Mouse (Mus musculus) CH12.LX (cell line): Measurements from ENCODE around the gene Lancl3. TPM values are rescaled to one million over a fixed set of nuclear protein-coding genes. Genes with fewer than 3 reads are reported as not detected.

ENCODE experiments used
- DNase-seq: peaks from one replicate; pipeline ENCODE4 v3.0.0-alpha.2; 2013; ENCODE audit errors: extremely low read depth
- H3K27ac ChIP-seq: 2 replicates; pipeline ENCODE4 v1.5.1; 2012; ENCODE audit warnings: low read depth, mild to moderate bottlenecking, control low read depth, moderate library complexity; ENCODE audit not compliant: insufficient read depth
- H3K27me3 ChIP-seq: replicated peaks from 2 replicates; pipeline ENCODE3; 2012; ENCODE audit warnings: inconsistent platforms
- H3K36me3 ChIP-seq, 2 experiments: replicated peaks in 1 of 2; 2 replicates each; pipeline versions ENCODE3 to v1.6.1; 2012; ENCODE audit warnings: inconsistent platforms in 1 of 2, low read length in 1 of 2, mild to moderate bottlenecking in 1 of 2, mixed read lengths in 1 of 2, moderate library complexity in 1 of 2; ENCODE audit not compliant: control insufficient read depth in 1 of 2, insufficient read depth in 1 of 2
- H3K4me1 ChIP-seq, 2 experiments: 2 replicates each; pipeline ENCODE4 v1.6.1; 2012; ENCODE audit warnings: inconsistent platforms in 1 of 2, moderate library complexity in 1 of 2; ENCODE audit not compliant: insufficient read depth in 2 of 2, control insufficient read depth in 1 of 2
- H3K4me2 ChIP-seq: 2 replicates; pipeline ENCODE4 v1.6.1; 2012; ENCODE audit warnings: low read depth, mild to moderate bottlenecking, control low read depth; ENCODE audit not compliant: poor library complexity, insufficient read depth, severe bottlenecking
- H3K4me3 ChIP-seq, 3 experiments: fragments of 150-350 bp in 1 of 3; sonication (generic) in 1 of 3; replicated peaks in 1 of 3; 2 replicates each; pipeline versions ENCODE3 to v1.5.1; 2011 to 2012; ENCODE audit warnings: low read depth in 2 of 3, low read length in 2 of 3, mild to moderate bottlenecking in 2 of 3, moderate library complexity in 2 of 3, control low read depth in 1 of 3, improper control_type of control experiment in 1 of 3, inconsistent platforms in 1 of 3, mixed read lengths in 1 of 3; ENCODE audit not compliant: poor library complexity in 1 of 3
- H3K79me2 ChIP-seq: replicated peaks from 2 replicates; pipeline ENCODE4 v1.6.1; 2012; ENCODE audit warnings: mild to moderate bottlenecking, moderate library complexity; ENCODE audit not compliant: control insufficient read depth, poor library complexity, insufficient read depth, severe bottlenecking; ENCODE audit errors: extremely low read depth
- H3K9ac ChIP-seq: 2 replicates; pipeline ENCODE4 v1.6.1; 2012; ENCODE audit warnings: low read depth, mild to moderate bottlenecking, control low read depth, moderate library complexity; ENCODE audit not compliant: insufficient read depth
- H3K9me3 ChIP-seq: replicated peaks from 2 replicates; pipeline ENCODE3; 2012; ENCODE audit warnings: low read length, inconsistent platforms, mixed read lengths
- BHLHE40 ChIP-seq: IDR thresholded peaks from 2 replicates; pipeline ENCODE4 v1.6.1; 2011; ENCODE audit warnings: mild to moderate bottlenecking, low read depth, low read length, improper control_type of control experiment
- CHD1 ChIP-seq: IDR thresholded peaks from 2 replicates; pipeline ENCODE4 v1.6.1; 2012; ENCODE audit warnings: low read depth, low read length, improper control_type of control experiment, inconsistent platforms
- CHD2 ChIP-seq: IDR thresholded peaks from 2 replicates; pipeline ENCODE4 v1.6.1; 2011; ENCODE audit warnings: low read length, improper control_type of control experiment
- CTCF ChIP-seq, 2 experiments: IDR thresholded peaks in 1 of 2; conservative IDR thresholded peaks in 1 of 2; 2 replicates each; pipeline ENCODE4 v1.5.1; 2011 to 2012; ENCODE audit warnings: low read depth in 2 of 2, low read length in 2 of 2, improper control_type of control experiment in 1 of 2, inconsistent platforms in 1 of 2, mild to moderate bottlenecking in 1 of 2, moderate library complexity in 1 of 2
- ELF1 ChIP-seq: IDR thresholded peaks from 2 replicates; pipeline ENCODE4 v1.6.1; 2014; ENCODE audit warnings: low read depth, mild to moderate bottlenecking, inconsistent platforms, low read length, improper control_type of control experiment
- EP300 ChIP-seq: IDR thresholded peaks from 2 replicates; pipeline ENCODE4 v1.6.1; 2011; ENCODE audit warnings: low read length, improper control_type of control experiment
- IRF4 ChIP-seq: IDR thresholded peaks from 2 replicates; pipeline ENCODE4 v1.6.1; 2014; ENCODE audit warnings: low read depth, mild to moderate bottlenecking, inconsistent platforms, low read length, improper control_type of control experiment
- JUN ChIP-seq: IDR thresholded peaks from 2 replicates; pipeline ENCODE4 v1.6.1; 2011; ENCODE audit warnings: low read depth, mild to moderate bottlenecking, low read length, improper control_type of control experiment, moderate library complexity; ENCODE audit not compliant: insufficient read depth
- JUND ChIP-seq: conservative IDR thresholded peaks from 2 replicates; pipeline ENCODE4 v1.6.1; 2011; ENCODE audit warnings: low read depth, low read length, improper control_type of control experiment
- KAT2A ChIP-seq: IDR thresholded peaks from 2 replicates; pipeline ENCODE4 v1.6.1; 2012; ENCODE audit warnings: low read length, improper control_type of control experiment, inconsistent platforms; ENCODE audit not compliant: insufficient replicate concordance
- MAX ChIP-seq: IDR thresholded peaks from 2 replicates; pipeline ENCODE4 v1.6.1; 2011; ENCODE audit warnings: low read length, improper control_type of control experiment
- MEF2A ChIP-seq: IDR thresholded peaks from 2 replicates; pipeline ENCODE4 v1.6.1; 2014; ENCODE audit warnings: low read depth, mild to moderate bottlenecking, inconsistent platforms, low read length, improper control_type of control experiment, borderline replicate concordance
- MXI1 ChIP-seq: IDR thresholded peaks from 2 replicates; pipeline ENCODE4 v1.6.1; 2011; ENCODE audit warnings: mild to moderate bottlenecking, low read depth, low read length, improper control_type of control experiment
- MYC ChIP-seq: IDR thresholded peaks from 2 replicates; pipeline ENCODE4 v1.6.1; 2011; ENCODE audit warnings: low read depth, mild to moderate bottlenecking, improper control_type of control experiment, low read length
- NELFE ChIP-seq: IDR thresholded peaks from 2 replicates; pipeline ENCODE4 v1.6.1; 2011; ENCODE audit warnings: low read depth, low read length, improper control_type of control experiment
- PAX5 ChIP-seq: IDR thresholded peaks from 2 replicates; pipeline ENCODE4 v1.6.1; 2012; ENCODE audit warnings: low read length, inconsistent platforms, mixed read lengths
- RAD21 ChIP-seq: IDR thresholded peaks from 2 replicates; pipeline ENCODE4 v1.6.1; 2011; ENCODE audit warnings: low read depth, mild to moderate bottlenecking, low read length, improper control_type of control experiment, moderate library complexity
- TBP ChIP-seq: conservative IDR thresholded peaks from 2 replicates; pipeline ENCODE4 v1.6.1; 2011; ENCODE audit warnings: low read depth, low read length, improper control_type of control experiment
- TCF12 ChIP-seq: IDR thresholded peaks from 2 replicates; pipeline ENCODE4 v1.6.1; 2014; ENCODE audit warnings: low read depth, mild to moderate bottlenecking, inconsistent platforms, low read length, improper control_type of control experiment
- USF2 ChIP-seq: conservative IDR thresholded peaks from 2 replicates; pipeline ENCODE4 v1.6.1; 2011; ENCODE audit warnings: low read depth, low read length, improper control_type of control experiment
- ZC3H11A ChIP-seq: IDR thresholded peaks from 2 replicates; pipeline ENCODE4 v1.6.1; 2012; ENCODE audit warnings: low read depth, mild to moderate bottlenecking, inconsistent platforms, low read length, improper control_type of control experiment
- ZKSCAN1 ChIP-seq: IDR thresholded peaks from 2 replicates; pipeline ENCODE4 v1.6.1; 2012; ENCODE audit warnings: low read depth, inconsistent platforms, low read length, improper control_type of control experiment, borderline replicate concordance
- ZMIZ1 ChIP-seq: IDR thresholded peaks from 2 replicates; pipeline ENCODE4 v1.6.1; 2012; ENCODE audit warnings: low read depth, mild to moderate bottlenecking, inconsistent platforms, low read length, improper control_type of control experiment
- ZNF384 ChIP-seq: IDR thresholded peaks from 2 replicates; pipeline ENCODE4 v1.6.1; 2012; ENCODE audit warnings: low read depth, low read length, improper control_type of control experiment, inconsistent platforms
- dilution Hi-C: fragments of 300-500 bp; cut with MboI; formaldehyde crosslinking; loops from 2 replicates; pipeline ENCODE4 v1.14.3; 2020; ENCODE audit warnings: low sequenced_read_pairs; ENCODE audit not compliant: extremely low pct_unique_long_range_greater_than_20kb, extremely low pct_ligation_motif_present
- in situ Hi-C: fragments of 300-500 bp; cut with MboI; formaldehyde crosslinking; loops from 3 replicates; pipeline ENCODE4 v1.14.3; 2019; ENCODE audit warnings: low sequenced_read_pairs, low pct_ligation_motif_present, low pct_unique_long_range_greater_than_20kb, mixed read lengths
- polyA plus RNA-seq: library from polyadenylated mRNA; unstranded; fragments of >175 nt; gene quantifications from 2 replicates; pipeline ENCODE4 v1.2.1, GENCODE M21; 2012; ENCODE audit warnings: low read depth; ENCODE audit not compliant: insufficient read length
- total RNA-seq, 2 experiments: library from RNA; depleted of rRNA; stranded (reverse); fragments of 300-350 nt in 1 of 2; fragments of >200 nt in 1 of 2; gene quantifications; 2 replicates each; pipeline ENCODE4 v1.2.3; 2012 to 2014

Gene Lancl3
- total and polyA plus RNA-seq, 3 experiments, result 0.07 TPM; not detected in 2

- Histone ChIP-seq H3K27ac (no peak overlapping the region), H3K4me3 (no peak overlapping the region), H3K27me3 (no peaks in the 10 kb centered on the region), H3K9ac (no peak overlapping the region), H3K4me2 (no peak overlapping the region)
- peak; percentile 0 for DNase-seq
- dilution Hi-C loops, result no loop called here
- TF ChIP-seq ZMIZ1, result no peak
- TF ChIP-seq CTCF (conservative IDR thresholded peaks at IDR 0.05 in 1 of 2, IDR thresholded peaks at IDR 0.05 in 1 of 2; ENCODE audit: low read depth in 2 of 2, low read length in 2 of 2), result peak; percentile 12 to 16; a peak in 1 of 4 replicates
- TF ChIP-seq CHD1, result no peak
- TF ChIP-seq, all 38 proteins: peak for 1
- Histone ChIP-seq H3K36me3 (no peaks in the 10 kb centered on the region), H3K9me3 (no peaks in the 10 kb centered on the region), H3K79me2 (no peaks in the 10 kb centered on the region), H3K4me1 (no peaks in the 10 kb centered on the region)
- in situ Hi-C loops, result no loop called here
Measured at GRCm38 (mm10) chrX:9298413-9298864, 98.7 kb downstream of the Lancl3 start.

GRCm38 (mm10) chrX:9302791-9303190, 103.1 kb downstream of the Lancl3 start:
- in situ Hi-C loops (no loop called here), dilution Hi-C loops (no loop called here)
- Histone ChIP-seq H3K27me3 (no peaks in the 10 kb centered on the region), H3K4me2 (no peak overlapping the region), H3K27ac (no peak overlapping the region), H3K4me1 (no peaks in the 10 kb centered on the region), H3K9me3 (no peaks in the 10 kb centered on the region), H3K9ac (no peak overlapping the region), H3K36me3 (no peaks in the 10 kb centered on the region), H3K79me2 (no peaks in the 10 kb centered on the region), H3K4me3 (no peak overlapping the region)
- DNase-seq, result no peak
- TF ChIP-seq RAD21 (no peak), EP300 (no peak), BHLHE40 (no peak), ZKSCAN1 (no peak), MAX (no peak), CHD2 (no peak), MEF2A (no peak), TBP (no peak), TCF12 (no peak), USF2 (no peak), IRF4 (no peak), ZMIZ1 (no peak), NELFE (no peak), PAX5 (no peak)

GRCm38 (mm10) chrX:9303455-9303854, 103.8 kb downstream of the Lancl3 start:
- Histone ChIP-seq H3K9ac (no peak overlapping the region), H3K4me1 (no peaks in the 10 kb centered on the region), H3K27ac (no peak overlapping the region), H3K4me2 (no peak overlapping the region), H3K27me3 (no peaks in the 10 kb centered on the region), H3K36me3 (no peaks in the 10 kb centered on the region), H3K9me3 (no peaks in the 10 kb centered on the region), H3K4me3 (no peak overlapping the region), H3K79me2 (no peaks in the 10 kb centered on the region)
- TF ChIP-seq JUN (no peak), KAT2A (no peak), TBP (no peak), ELF1 (no peak), EP300 (no peak), MYC (no peak), ZNF384 (no peak), ZC3H11A (no peak), JUND (no peak), USF2 (no peak), NELFE (no peak), MXI1 (no peak)
- DNase-seq, result no peak
- dilution Hi-C loops, result no loop called here
- in situ Hi-C loops, result no loop called here
